Mouse (Mus musculus) adrenal gland, adult 2 months (tissue): Measurements from ENCODE around the gene Lin9. TPM values are rescaled to one million over a fixed set of nuclear protein-coding genes. Genes with fewer than 3 reads are reported as not detected.
A peak's percentile ranks its signal among the peaks of the same experiment; 100 is the strongest.

Experiments
- DNase-seq: peaks from one replicate; pipeline ENCODE4 v3.0.0; 2021
- polyA plus RNA-seq: library from polyadenylated mRNA; depleted of rRNA; stranded (reverse); fragments of >200 nt; gene quantifications from 2 replicates; pipeline ENCODE4 v1.2.3, GENCODE M21; 2012; rRNA removed
- total RNA-seq, 2 experiments: library from RNA; stranded (reverse); gene quantifications; 2 replicates each; pipeline ENCODE4 v1.2.3; 2021

Lin9 gene
- total and polyA plus RNA-seq, 3 experiments: 1.0 to 4.9 (median 3.4) TPM

- no peak for DNase-seq
Observed at GRCm38 (mm10) chr1:180707813-180708212, 66.9 kb downstream of the Lin9 start.

- no peak for DNase-seq
Observed at GRCm38 (mm10) chr1:180708935-180709776, 68.2 kb downstream of the Lin9 start.

- DNase-seq: no peak
Observed at GRCm38 (mm10) chr1:180718756-180719155, 77.8 kb downstream of the Lin9 start.

DNA sequence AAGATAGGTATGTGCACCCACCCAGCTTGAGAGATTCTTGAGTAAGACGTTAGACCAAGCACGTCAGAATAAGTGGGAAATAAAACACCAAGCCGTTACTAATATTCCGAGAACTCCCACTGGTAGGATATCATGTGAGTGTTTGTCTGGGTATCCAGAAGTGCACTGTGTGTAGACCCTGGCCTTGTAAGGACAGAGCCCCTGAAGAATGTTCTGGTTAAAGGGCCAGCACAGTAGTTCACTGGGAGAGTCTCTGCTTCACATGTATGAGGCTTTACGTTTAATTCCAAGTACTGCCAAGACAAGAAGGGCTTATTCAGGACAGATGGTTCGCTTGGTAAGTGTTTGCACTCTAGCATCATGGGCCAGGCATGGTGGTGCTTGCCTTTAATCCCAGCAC lies 78.5 kb downstream of the Lin9 start:
- DNase-seq: no peak

DNA sequence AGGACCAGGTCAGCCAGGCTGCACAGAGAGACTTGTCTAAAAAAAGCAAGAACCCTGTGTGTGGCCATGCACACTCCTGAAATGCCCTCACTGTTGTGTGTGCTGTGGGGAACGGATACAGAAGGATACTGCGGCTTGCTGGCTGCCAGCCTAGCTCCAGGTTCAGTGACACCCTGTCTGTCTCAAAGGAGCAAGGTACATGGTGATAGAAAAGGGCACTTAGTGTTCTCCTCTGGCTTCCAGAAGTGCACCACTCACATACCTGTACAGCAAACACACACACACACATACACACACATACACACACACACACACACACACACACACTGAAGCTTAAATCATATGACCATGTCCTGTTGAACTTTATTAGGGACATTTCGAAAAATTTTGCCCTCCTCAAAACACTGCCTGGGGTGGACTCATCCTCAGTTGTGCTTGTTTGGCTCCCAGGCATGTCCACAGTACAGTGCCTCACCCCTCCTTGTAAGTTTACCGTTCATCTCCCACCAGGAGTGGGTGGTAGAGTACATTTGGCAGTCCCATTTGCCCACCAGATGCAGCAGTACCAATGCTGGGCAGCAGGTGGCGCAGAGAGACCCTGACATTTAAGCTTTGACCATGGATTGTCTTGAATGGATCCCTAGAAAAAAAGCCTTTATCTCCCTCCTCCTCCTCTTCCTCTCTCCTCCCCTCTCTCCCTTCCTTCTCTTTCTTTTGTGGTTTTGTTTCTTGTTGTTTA lies 79.2 kb downstream of the Lin9 start:
- peak; percentile 76 for DNase-seq

DNA sequence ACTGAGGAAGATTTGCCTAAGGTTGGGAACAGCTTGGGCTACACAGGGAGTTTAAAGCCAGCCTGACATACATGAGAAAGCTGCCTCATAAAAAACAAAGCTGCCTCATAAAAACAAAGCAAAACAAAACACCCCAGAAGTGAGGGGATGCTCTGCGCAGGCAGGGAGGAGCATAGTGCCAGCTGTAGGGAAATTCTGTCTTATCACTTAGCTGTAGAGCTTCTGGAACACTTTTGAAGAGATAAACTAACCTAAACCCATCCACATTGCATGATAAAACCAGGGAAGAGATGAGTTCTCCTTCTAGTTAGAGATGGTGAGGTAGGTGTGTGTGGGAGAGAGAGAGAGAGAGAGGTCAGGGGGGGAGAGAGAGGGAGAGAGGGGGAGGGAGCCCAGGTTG lies 81.7 kb downstream of the Lin9 start:
- no peak for DNase-seq

DNA sequence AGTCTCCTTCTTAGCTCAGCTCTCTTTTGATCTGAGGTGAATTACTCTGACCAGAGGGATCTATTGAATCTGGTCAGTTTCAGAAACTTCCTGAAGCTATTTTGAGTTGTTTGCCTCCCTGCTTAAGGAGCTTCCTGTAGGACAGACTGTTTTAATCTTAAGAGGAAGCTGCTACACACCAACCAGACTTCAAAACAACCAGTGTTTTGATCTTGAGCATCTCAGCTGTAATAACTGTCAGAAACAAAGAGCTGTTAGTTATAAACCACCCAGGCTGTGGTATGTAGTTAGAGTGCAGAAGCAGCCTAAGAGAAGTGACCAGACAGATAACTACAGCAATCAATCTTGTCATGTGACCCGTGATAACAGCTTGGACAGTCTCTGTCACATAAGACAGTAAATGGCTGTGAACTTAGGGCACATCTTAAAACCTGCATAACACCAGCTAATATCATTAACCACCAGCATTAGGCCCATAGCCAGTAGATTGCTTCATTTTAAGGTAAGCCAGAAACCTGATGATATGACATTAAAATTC lies 82.8 kb downstream of the Lin9 start:
- DNase-seq: no peak

DNA sequence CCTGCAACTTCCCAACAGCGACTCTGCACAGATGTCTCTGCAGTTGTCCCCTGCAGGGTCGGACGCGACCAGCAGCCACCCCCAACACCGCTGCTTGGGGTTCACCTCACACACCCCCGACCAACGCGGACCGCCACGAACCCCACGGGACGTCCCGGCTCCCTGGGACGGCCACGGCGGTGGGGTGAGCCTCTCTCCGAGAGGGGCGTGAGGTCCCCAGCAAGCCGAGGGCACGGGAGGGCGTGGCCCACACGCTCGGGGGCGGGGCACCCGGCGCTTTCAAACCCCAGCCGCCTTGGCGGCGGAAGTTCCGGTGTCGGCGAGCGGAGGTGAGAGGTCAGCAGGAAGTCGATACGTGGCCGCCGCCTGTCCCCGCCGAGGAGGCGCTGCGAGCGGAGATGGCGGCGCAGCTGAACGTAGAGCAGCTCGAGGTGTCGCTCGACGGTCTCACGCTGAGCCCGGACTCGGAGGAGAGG lies 84.8 kb downstream of the Lin9 start, which contains the start of gene Acbd3:
Gene Acbd3 (plus strand): TSS at position 340 of the 476 bp plus-strand sequence.
- DNase-seq: peak; percentile 96

DNA sequence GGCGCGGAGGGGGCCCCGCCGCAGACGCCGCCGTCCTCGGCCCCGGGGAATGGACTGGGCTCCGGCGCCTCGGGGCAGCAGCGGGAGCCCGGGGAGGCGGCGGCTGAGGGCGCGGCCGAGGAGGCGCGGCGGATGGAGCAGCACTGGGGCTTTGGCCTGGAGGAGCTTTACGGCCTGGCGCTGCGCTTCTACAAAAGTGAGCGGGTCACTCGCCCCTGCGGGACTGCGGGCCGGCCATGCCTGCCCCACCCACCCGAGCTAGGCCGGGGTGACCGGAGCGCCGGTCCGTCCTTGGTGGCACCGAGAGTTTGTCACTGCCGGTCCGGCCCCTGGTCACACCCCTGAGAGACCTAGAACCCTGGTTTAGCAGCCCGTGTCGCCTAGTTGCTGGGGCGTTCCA lies 85.2 kb downstream of the Lin9 start:
- DNase-seq: no peak

DNA sequence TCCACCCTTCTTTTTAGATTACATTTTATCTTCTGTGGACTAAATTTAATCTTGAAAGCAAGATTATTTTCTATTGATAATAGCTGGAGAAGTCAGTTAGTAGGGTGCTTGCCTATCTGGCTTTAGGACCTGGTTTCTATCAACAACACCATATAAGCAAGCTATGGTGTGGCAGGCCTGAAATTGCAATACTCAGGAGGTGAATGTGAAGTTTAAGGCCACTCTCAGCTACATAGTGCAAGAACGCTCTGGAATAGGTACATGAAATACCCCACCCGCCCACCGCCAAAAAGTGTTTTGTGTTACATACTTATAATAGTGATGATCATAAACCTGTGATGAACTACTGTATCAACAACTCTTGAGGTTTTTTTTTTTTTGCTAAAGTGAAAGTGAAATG lies 88.3 kb downstream of the Lin9 start:
- no peak for DNase-seq

Other genes with a start within 250 kb of the Lin9 start
- gene Stum, start 157.6 kb upstream of the Lin9 start, total RNA-seq: under 1 TPM; 0.52 to 0.63 TPM
- gene Stum, start 157.6 kb upstream of the Lin9 start, polyA plus RNA-seq: 0.19 and 2.0 TPM in 2 replicates
- gene Parp1, start 72.2 kb upstream of the Lin9 start, total RNA-seq: 10 to 100 TPM; 55.6 to 77.1 TPM
- 22.2 and 28.2 TPM in 2 replicates for gene Parp1, start 72.2 kb upstream of the Lin9 start, polyA plus RNA-seq
- gene Mixl1, start 55.9 kb downstream of the Lin9 start, total RNA-seq: not detected
- 0.07 TPM in 1 of 2 replicates, not detected in the other for gene Mixl1, start 55.9 kb downstream of the Lin9 start, polyA plus RNA-seq
- 10 to 100 TPM; 45.0 to 53.1 TPM for gene Acbd3, start 84.9 kb downstream of the Lin9 start, total RNA-seq
- gene Acbd3, start 84.9 kb downstream of the Lin9 start, polyA plus RNA-seq: 10.8 and 11.1 TPM in 2 replicates
- 100 to 1,000 TPM; 639 to 657 TPM for gene H3f3a, start 172.8 kb downstream of the Lin9 start, total RNA-seq
- 103 and 113 TPM in 2 replicates for gene H3f3a, start 172.8 kb downstream of the Lin9 start, polyA plus RNA-seq
- gene Sde2, start 210.0 kb downstream of the Lin9 start, total RNA-seq: 10 to 100 TPM; 19.6 to 21.3 TPM
- 3.2 and 4.7 TPM in 2 replicates for gene Sde2, start 210.0 kb downstream of the Lin9 start, polyA plus RNA-seq